Mouse (Mus musculus): ENCODE results near the gene Defa17. TPM values are rescaled to one million over a fixed set of nuclear protein-coding genes. Genes with fewer than 3 reads are reported as not detected.

Gene Defa17
- polyA plus RNA-seq (2012; rRNA removed): not detected in 2 replicates

DNA sequence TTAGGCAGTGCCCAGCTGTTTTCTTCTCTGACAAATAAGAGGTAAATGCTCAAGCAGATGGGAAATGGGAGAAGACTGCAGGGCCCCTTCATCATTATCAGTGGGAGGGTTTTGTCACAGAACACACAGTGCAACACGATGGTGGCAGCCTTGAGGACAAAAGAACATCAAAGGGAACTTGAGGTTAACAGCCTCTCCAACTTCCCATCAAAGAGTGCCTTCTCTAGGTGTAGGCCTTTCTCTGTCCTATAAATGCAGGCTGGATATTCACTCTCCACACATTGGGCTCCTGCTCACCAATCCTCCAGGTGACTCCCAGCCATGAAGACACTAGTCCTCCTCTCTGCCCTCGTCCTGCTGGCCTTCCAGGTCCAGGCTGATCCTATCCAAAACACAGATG, at the start of gene Defa17:
Gene Defa17, plus strand, starts transcription at position 301 of the 400 bp plus-strand sequence.

DNA sequence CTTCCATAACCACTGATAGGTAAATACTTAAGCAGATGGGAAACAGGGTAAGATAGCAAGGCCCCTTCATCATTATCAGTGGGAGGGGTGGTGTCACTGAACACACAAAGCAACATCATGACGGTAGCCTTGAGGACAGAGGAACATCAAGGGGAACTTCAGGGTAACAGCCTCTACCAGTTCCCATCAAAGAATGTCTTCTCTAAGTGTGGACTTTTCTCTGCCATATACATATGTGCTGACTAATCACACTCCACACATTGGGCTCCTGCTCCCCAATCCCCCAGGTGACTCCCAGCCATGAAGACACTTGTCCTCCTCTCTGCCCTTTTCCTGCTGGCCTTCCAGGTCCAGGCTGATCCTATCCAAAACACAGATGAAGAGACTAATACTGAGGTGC, 37.7 kb upstream of the Defa17 start, which contains the start of gene Defa26:
Gene Defa26, plus strand, starts transcription at position 301 of the 400 bp plus-strand sequence.

GRCm38 (mm10) chr8:21665497-21665896, 9.9 kb downstream of the Defa17 start, which contains the start of gene Defa34:
Gene Defa34, plus strand, starts transcription at chr8:21665797.

DNA sequence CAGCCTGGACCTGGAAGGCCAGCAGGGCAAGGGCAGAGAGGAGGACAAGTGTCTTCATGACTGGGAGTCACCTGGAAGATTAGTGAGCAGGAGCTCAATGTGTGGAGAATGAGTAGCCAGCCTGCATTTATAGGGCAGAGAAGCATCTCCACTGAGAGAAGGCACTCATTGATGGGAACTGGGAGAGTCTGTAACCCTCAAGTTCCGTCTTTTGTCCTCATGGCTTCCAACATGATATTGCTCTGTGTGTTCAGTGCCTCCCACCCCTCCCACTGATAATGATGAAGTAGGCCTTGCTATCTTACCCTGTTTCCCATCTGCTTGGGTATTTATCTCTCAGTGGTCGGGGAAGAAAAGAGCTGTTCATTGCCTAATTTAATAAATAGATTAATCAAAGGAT, 48.0 kb downstream of the Defa17 start, which contains the start of gene AY761184:
Gene AY761184, minus strand, starts transcription at position 101 of the 400 bp plus-strand sequence.

Other genes starting within 250 kb of the Defa17 start
- not detected in 2 replicates for gene Defa36, start 228.4 kb upstream of the Defa17 start, polyA plus RNA-seq (2012; rRNA removed)
- gene Gm7849, start 199.2 kb upstream of the Defa17 start, polyA plus RNA-seq (2012; rRNA removed): not detected in 2 replicates
- gene Defa20, start 146.5 kb upstream of the Defa17 start, polyA plus RNA-seq (2012; rRNA removed): 0.83 TPM in 1 of 2 replicates, not detected in the other
- 0.83 TPM in 1 of 2 replicates, not detected in the other for gene Defa32, start 126.7 kb upstream of the Defa17 start, polyA plus RNA-seq (2012; rRNA removed)
- not detected in 2 replicates for gene Defa37, start 90.4 kb upstream of the Defa17 start, polyA plus RNA-seq (2012; rRNA removed)
- not detected in 2 replicates for gene Defa28, start 72.8 kb upstream of the Defa17 start, polyA plus RNA-seq (2012; rRNA removed)
- 1.2 TPM in 1 of 2 replicates, not detected in the other for gene Gm7861, start 61.3 kb upstream of the Defa17 start, polyA plus RNA-seq (2012; rRNA removed)
- not detected in 2 replicates for gene Defa26, start 37.6 kb upstream of the Defa17 start, polyA plus RNA-seq (2012; rRNA removed)
- not detected in 2 replicates for gene Defa34, start 10.0 kb downstream of the Defa17 start, polyA plus RNA-seq (2012; rRNA removed)
- not detected in 2 replicates for gene AY761184, start 47.9 kb downstream of the Defa17 start, polyA plus RNA-seq (2012; rRNA removed)
- 0.80 and 1.1 TPM in 2 replicates for gene Defa24, start 78.7 kb downstream of the Defa17 start, polyA plus RNA-seq (2012; rRNA removed)
- gene Defb50, start 167.8 kb downstream of the Defa17 start, polyA plus RNA-seq (2012; rRNA removed): not detected in 2 replicates
- not detected in 2 replicates for gene Defb2, start 184.1 kb downstream of the Defa17 start, polyA plus RNA-seq (2012; rRNA removed)
- gene Defb10, start 203.1 kb downstream of the Defa17 start, polyA plus RNA-seq (2012; rRNA removed): not detected in 2 replicates
- gene Defb9, start 229.6 kb downstream of the Defa17 start, polyA plus RNA-seq (2012; rRNA removed): not detected in 2 replicates